Comparison of ENCODE assay signal across 21 mouse cellular contexts in genomic region chr6:117219911-117220481, GRCm38 (mm10). TPM values are rescaled to one million over a fixed set of nuclear protein-coding genes. Genes with fewer than 3 reads are reported as not detected.
DNase-seq lines count a peak whose midpoint lies in the region; ATAC-seq and TF ChIP-seq lines count a peak whose summit lies in the region.
"Had no signal": no experiment of that assay in that cellular context is flagged by ENCODE, and none has a peak within 500 bp of the region (broad histone marks: within the 10 kb centered on the region; RNA-seq: fewer than 3 reads in every experiment).

No protein-coding gene starts in this region.

- DNase-seq in cerebellum, adult 11 months: peak; percentile 9
- DNase-seq in layer of hippocampus, adult 2 months (ENCODE audit: low spot score in 2 of 2): no peak
- DNase-seq in layer of hippocampus, adult 18-20 months (ENCODE audit: low spot score in 2 of 2): no peak
- DNase-seq in cerebellum, adult 9-11 months: peak; percentile 39
- no peak for DNase-seq in frontal cortex, postnatal 36 days (ENCODE audit: low spot score in 2 of 2)
- DNase-seq in forebrain, postnatal 0 days: no peak
- DNase-seq: gastrocnemius, postnatal 10 days; heart, postnatal 4 days; kidney, adult 18-20 months; liver, postnatal 0 days; lung, postnatal 4 days; thymus, postnatal 14 days had no signal

- no peak for TF ChIP-seq CTCF in layer of hippocampus, adult 2 months (conservative IDR thresholded peaks at IDR 0.05)
- TF ChIP-seq CTCF in embryonic fibroblast, embryonic 13.5 days (IDR thresholded peaks at IDR 0.05; ENCODE audit: borderline replicate concordance, insufficient read depth, low read length): no peak
- TF ChIP-seq CTCF in forebrain, postnatal 0 days (IDR thresholded peaks at IDR 0.05; ENCODE audit: low read depth): no peak

- no peak for TF ChIP-seq POLR2A in embryonic fibroblast, embryonic 13.5 days (IDR thresholded peaks at IDR 0.05; ENCODE audit: low read depth, low read length)

- no peaks in the 10 kb centered on the region for H3K27me3 ChIP-seq in forebrain, postnatal 0 days (ENCODE audit: insufficient read depth, low read length)
- H3K27me3 ChIP-seq: forebrain, embryonic 15.5 days; limb, embryonic 15.5 days; midbrain, embryonic 13.5 days had no signal

- WGBS in forebrain, postnatal 0 days: 85% methylated on average over 7 of the region's 7 CpGs

- no peak overlapping the region for H3K4me3 ChIP-seq in layer of hippocampus, adult 2 months
- H3K4me3 ChIP-seq in embryonic fibroblast, embryonic 13.5 days (ENCODE audit: insufficient read depth, low read length): no peak overlapping the region
- H3K4me3 ChIP-seq in forebrain, postnatal 0 days (ENCODE audit: low read depth, low read length): no peak overlapping the region
- H3K4me3 ChIP-seq: erythroblast, embryonic 14.5 days; forebrain, embryonic 15.5 days; heart, embryonic 13.5 days; limb, embryonic 15.5 days; midbrain, embryonic 13.5 days had no signal

- no peaks in the 10 kb centered on the region for H3K36me3 ChIP-seq in forebrain, postnatal 0 days (ENCODE audit: insufficient read depth)
- H3K36me3 ChIP-seq: forebrain, embryonic 15.5 days; heart, embryonic 13.5 days; limb, embryonic 15.5 days; midbrain, embryonic 13.5 days had no signal

- H3K27ac ChIP-seq in layer of hippocampus, adult 2 months: peak overlapping the region; percentile 68; the same call in 1 of the 2 replicates
- peak overlapping the region; percentile 13; the same call in 1 of the 2 replicates for H3K27ac ChIP-seq in embryonic fibroblast, embryonic 13.5 days (ENCODE audit: insufficient read depth, low read length)
- no peak overlapping the region for H3K27ac ChIP-seq in forebrain, postnatal 0 days (ENCODE audit: low read depth, low read length)
- H3K27ac ChIP-seq: heart, embryonic 13.5 days; limb, embryonic 15.5 days; midbrain, embryonic 13.5 days; stomach, postnatal 0 days had no signal

- no peak for ATAC-seq in cerebellum, adult (ENCODE audit: insufficient number of reproducible peaks, low FRiP score, low TSS enrichment)
- no peak for ATAC-seq in forebrain, postnatal 0 days
- ATAC-seq: forebrain, embryonic 15.5 days; liver, postnatal 0 days; midbrain, embryonic 13.5 days had no signal

- H3K4me2 ChIP-seq in forebrain, postnatal 0 days (ENCODE audit: low read depth): no peak overlapping the region
- H3K4me2 ChIP-seq: forebrain, embryonic 15.5 days; heart, embryonic 13.5 days; limb, embryonic 15.5 days; midbrain, embryonic 13.5 days had no signal

- H3K9me3 ChIP-seq in forebrain, postnatal 0 days (ENCODE audit: low read length): no peaks in the 10 kb centered on the region
- H3K9me3 ChIP-seq: forebrain, embryonic 15.5 days; heart, embryonic 13.5 days; limb, embryonic 15.5 days; midbrain, embryonic 13.5 days had no signal

- peaks cover 11% of the 10 kb centered on the region; the same call in 1 of the 2 replicates for H3K4me1 ChIP-seq in embryonic fibroblast, embryonic 13.5 days (ENCODE audit: control insufficient read depth, insufficient read depth, low read length)
- no peaks in the 10 kb centered on the region; the same call in 1 of the 2 replicates for H3K4me1 ChIP-seq in forebrain, postnatal 0 days (ENCODE audit: insufficient read depth)
- H3K4me1 ChIP-seq: forebrain, embryonic 15.5 days; limb, embryonic 15.5 days; midbrain, embryonic 13.5 days had no signal

- no peak overlapping the region for H3K9ac ChIP-seq in forebrain, postnatal 0 days
- H3K9ac ChIP-seq: forebrain, embryonic 15.5 days; heart, embryonic 13.5 days; limb, embryonic 15.5 days; liver, postnatal 0 days; midbrain, embryonic 13.5 days had no signal

RNA-seq across cellular contexts. Expression of gene Cxcl12, which starts 51.7 kb away (rescaled TPM):
- 10 to 100 TPM; 41.1 to 45.2 TPM for total RNA-seq in layer of hippocampus, adult 2 months (2021)
- total RNA-seq in layer of hippocampus, adult 18-20 months (2021): 10 to 100 TPM; 45.3 to 46.3 TPM
- polyA plus RNA-seq in embryonic fibroblast, embryonic 13.5 days (2011; ENCODE audit: insufficient read length, low read depth, missing spikeins): 575 and 668 TPM in 2 replicates
- total RNA-seq in forebrain, postnatal 0 days (2014; rRNA removed): 26.5 and 32.0 TPM in 2 replicates
- 70.7 and 99.6 TPM in 2 replicates for polyA plus RNA-seq in forebrain, postnatal 0 days (2015; fragmentation: Nextera tagmentation; extraction: Ambion mirVana)
- total RNA-seq: CH12.LX had no signal

Comparison
In these comparisons a context has a peak if more than half of its experiments do, and no peak if none do; other contexts are left out.
1. DNase-seq: peak in cerebellum, adult 11 months (single experiment) and cerebellum, adult 9-11 months (single experiment); none in layer of hippocampus, adult 2 months (0 of 2), layer of hippocampus, adult 18-20 months (0 of 2), frontal cortex, postnatal 36 days (0 of 2) and forebrain, postnatal 0 days (single experiment).